Mouse (Mus musculus) Patski (cell line): Measurements from ENCODE around the gene Gatad2a. TPM values are rescaled to one million over a fixed set of nuclear protein-coding genes. Genes with fewer than 3 reads are reported as not detected.

Experiments
- ATAC-seq: fragments of 100-300 bp; one replicate; pipeline ENCODE4 v1.8.0; 2021
- CTCF ChIA-PET: fragments of 350-600 bp; sonication (Branson Sonifier 250); formaldehyde crosslinking; loops from one replicate; lab custom pipeline; 2022; ENCODE audit warnings: inconsistent platforms; lab: Charles Lee
- POLR2A ChIA-PET: fragments of 350-600 bp; sonication (Branson Sonifier 250); formaldehyde crosslinking; loops from one replicate; lab custom pipeline; 2022; ENCODE audit warnings: antibody characterized with exemption, inconsistent platforms; lab: Charles Lee
- DNase-seq: peaks from one replicate; pipeline ENCODE4 v3.0.0-alpha.2; 2011; ENCODE audit warnings: low read depth, low spot score
- H3K27me3 ChIP-seq: fragments of 371-371 bp; one replicate; pipeline ENCODE4 v1.5.1; 2021
- CTCF ChIP-seq: fragments of 100-300 bp; IDR thresholded peaks from one replicate; pipeline ENCODE4 v1.5.1; 2021
- in situ Hi-C: fragments of 300-500 bp; cut with MboI; formaldehyde crosslinking; loops from 3 replicates; pipeline ENCODE4 v1.11.1; 2018; ENCODE audit warnings: low pct_unique_long_range_greater_than_20kb, mixed read lengths
- polyA plus RNA-seq: library from polyadenylated mRNA; unstranded; gene quantifications from one replicate; pipeline ENCODE4 v1.2.3, GENCODE M21; 2021

Gatad2a gene
- polyA plus RNA-seq, 1 experiment from 2014 or later = 75.2 TPM

- POLR2A ChIA-PET = interaction anchor here (1.0 to 1.1 kb wide), 2 partner anchors 9 to 15 kb away, joined by 3 to 4 read pairs; partner anchors contain the start of genes Ndufa13 and Yjefn3
- DNase-seq (no peak), ATAC-seq (no peak)
- no peaks in the 10 kb centered on the region for H3K27me3 ChIP-seq
- TF ChIP-seq CTCF = no peak
- in situ Hi-C loops = loop anchor here (25.0 kb wide), 1 partner anchor 557 kb away; no protein-coding TSS in a partner anchor
- CTCF ChIA-PET = interaction anchor here (1.2 kb wide), 1 partner anchor 107 kb away, joined by 3 read pairs; no protein-coding TSS in a partner anchor
Observed at GRCm38 (mm10) chr8:69893863-69894262, 102.3 kb downstream of the Gatad2a start.

- TF ChIP-seq CTCF = no peak
- peaks cover 2% of the 10 kb centered on the region for H3K27me3 ChIP-seq
- POLR2A ChIA-PET = no interaction called here
- CTCF ChIA-PET = interaction anchor here (2.3 kb wide), 1 partner anchor 15 kb away, joined by 7 read pairs; no protein-coding TSS in a partner anchor
- in situ Hi-C loops = loop anchor here (25.0 kb wide), 1 partner anchor 554 kb away; no protein-coding TSS in a partner anchor
- DNase-seq = no peak
- no peak for ATAC-seq
Observed at GRCm38 (mm10) chr8:69890813-69891241, 105.4 kb downstream of the Gatad2a start.

- peaks cover 3% of the 10 kb centered on the region for H3K27me3 ChIP-seq
- no peak for ATAC-seq
- ChIA-PET POLR2A (no interaction called here), CTCF (no interaction called here)
- no peak for DNase-seq
- in situ Hi-C loops = loop anchor here (25.0 kb wide), 1 partner anchor 552 kb away; no protein-coding TSS in a partner anchor
- TF ChIP-seq CTCF = no peak
Observed at GRCm38 (mm10) chr8:69888902-69889301, 107.3 kb downstream of the Gatad2a start.

- no peak for ATAC-seq
- H3K27me3 ChIP-seq = peaks cover 3% of the 10 kb centered on the region
- no peak for TF ChIP-seq CTCF
- CTCF ChIA-PET = no interaction called here
- POLR2A ChIA-PET = no interaction called here
- no peak for DNase-seq
- in situ Hi-C loops = loop anchor here (25.0 kb wide), 1 partner anchor 551 kb away; no protein-coding TSS in a partner anchor
Observed at GRCm38 (mm10) chr8:69888244-69888866, 107.8 kb downstream of the Gatad2a start.

- H3K27me3 ChIP-seq = peaks cover 3% of the 10 kb centered on the region
- no peak for TF ChIP-seq CTCF
Observed at GRCm38 (mm10) chr8:69887289-69888243, 108.6 kb downstream of the Gatad2a start, which contains the start of gene Cilp2. Cilp2 (minus strand) TSS chr8:69887687.

GRCm38 (mm10) chr8:69884141-69884540, 112.0 kb downstream of the Gatad2a start:
- ChIA-PET CTCF (interaction anchor here (0.7 kb wide), 1 partner anchor 58 kb away, joined by 3 read pairs; no protein-coding TSS in a partner anchor), POLR2A (no interaction called here)
- TF ChIP-seq CTCF = no peak
- H3K27me3 ChIP-seq = peaks cover 3% of the 10 kb centered on the region
- in situ Hi-C loops = loop anchor here (25.0 kb wide), 1 partner anchor 547 kb away; no protein-coding TSS in a partner anchor
- DNase-seq = no peak
- ATAC-seq = no peak

More at GRCm38 (mm10) chr8:69887289-69888243, 108.6 kb downstream of the Gatad2a start, which contains the start of gene Cilp2:
- ChIA-PET CTCF (no interaction called here), POLR2A (no interaction called here)
- in situ Hi-C loops = loop anchor here (25.0 kb wide), 1 partner anchor 550 kb away; no protein-coding TSS in a partner anchor
- no peak for ATAC-seq
- DNase-seq = no peak

GRCm38 (mm10) chr8:69882833-69883600, 113.2 kb downstream of the Gatad2a start:
- no peak for ATAC-seq
- in situ Hi-C loops = loop anchor here (25.0 kb wide), 1 partner anchor 546 kb away; no protein-coding TSS in a partner anchor
- TF ChIP-seq CTCF = no peak

GRCm38 (mm10) chr8:69882021-69882756, 114.0 kb downstream of the Gatad2a start:
- in situ Hi-C loops = loop anchor here (25.0 kb wide), 1 partner anchor 545 kb away; no protein-coding TSS in a partner anchor
- no peak for ATAC-seq
- CTCF ChIA-PET = no interaction called here
- peaks cover 3% of the 10 kb centered on the region for H3K27me3 ChIP-seq
- TF ChIP-seq CTCF = no peak
- POLR2A ChIA-PET = no interaction called here
- no peak for DNase-seq

More at GRCm38 (mm10) chr8:69882833-69883600, 113.2 kb downstream of the Gatad2a start:
- no peak for DNase-seq
- ChIA-PET CTCF (no interaction called here), POLR2A (no interaction called here)
- H3K27me3 ChIP-seq = peaks cover 3% of the 10 kb centered on the region

GRCm38 (mm10) chr8:69881261-69881865, 114.8 kb downstream of the Gatad2a start:
- ATAC-seq (no peak), DNase-seq (no peak)
- TF ChIP-seq CTCF = no peak
- POLR2A ChIA-PET = no interaction called here
- in situ Hi-C loops = loop anchor here (25.0 kb wide), 1 partner anchor 544 kb away; no protein-coding TSS in a partner anchor
- peaks cover 3% of the 10 kb centered on the region for H3K27me3 ChIP-seq
- CTCF ChIA-PET = no interaction called here
